In genomic region chr11:106268326-106269059, GRCm38 (mm10) we compare ENCODE assay signal across 8 mouse cellular contexts. TPM values are rescaled to one million over a fixed set of nuclear protein-coding genes. Genes with fewer than 3 reads are reported as not detected.
DNase-seq lines count a peak whose midpoint lies in the region; ATAC-seq lines count a peak whose summit lies in the region.

No protein-coding gene starts in this region.

- H3K4me1 ChIP-seq in liver, embryonic 11.5 days (replicated peaks; ENCODE audit: control insufficient read depth, insufficient read depth, low read length): peaks cover 35% of the 10 kb centered on the region
- H3K4me1 ChIP-seq in neural tube, embryonic 12.5 days: peaks cover 46% of the 10 kb centered on the region

- H3K4me2 ChIP-seq in liver, embryonic 11.5 days: peak overlapping the region; percentile 46
- peak overlapping the region; percentile 45 for H3K4me2 ChIP-seq in neural tube, embryonic 12.5 days (replicated peaks)

- no peaks in the 10 kb centered on the region for H3K27me3 ChIP-seq in liver, embryonic 11.5 days (replicated peaks; ENCODE audit: control insufficient read depth, insufficient read depth, low read length)
- H3K27me3 ChIP-seq in neural tube, embryonic 12.5 days (replicated peaks): no peaks in the 10 kb centered on the region

- DNase-seq in left cerebral cortex, adult 18-20 months (ENCODE audit: low spot score in 2 of 2): peak; percentile 48 to 59
- no peak for DNase-seq in left cerebral cortex, adult 8-10 months (ENCODE audit: low spot score in 2 of 2)
- DNase-seq in embryo, embryonic 9.5 days (ENCODE audit: extremely low spot score): peak; percentile 60
- peak; percentile 89 to 90 for DNase-seq in heart, adult 9 months (ENCODE audit: low spot score in 2 of 2)
- peak; percentile 71 to 72 for DNase-seq in kidney, adult 8-10 months
- peak; percentile 50 for DNase-seq in liver, embryonic 11.5 days (ENCODE audit: low spot score)
- no peak for DNase-seq in c-Kit-positive CD71-positive TER-119-positive erythroid progenitor cells, embryonic 14.5 days (ENCODE audit: low spot score)

- 58% methylated on average over 8 of the region's 8 CpGs for WGBS in liver, embryonic 11.5 days
- WGBS in neural tube, embryonic 12.5 days: 34% methylated on average over 8 of the region's 8 CpGs

- peak overlapping the region; percentile 20 for H3K27ac ChIP-seq in liver, embryonic 11.5 days (ENCODE audit: low read depth, low read length)
- peak overlapping the region; percentile 69 for H3K27ac ChIP-seq in neural tube, embryonic 12.5 days

- H3K9ac ChIP-seq in liver, embryonic 11.5 days (ENCODE audit: low read depth, low read length): no peak overlapping the region
- peak overlapping the region; percentile 38 for H3K9ac ChIP-seq in neural tube, embryonic 12.5 days

- H3K9me3 ChIP-seq in liver, embryonic 11.5 days (ENCODE audit: control insufficient read depth, low read length): no peaks in the 10 kb centered on the region
- no peaks in the 10 kb centered on the region for H3K9me3 ChIP-seq in neural tube, embryonic 12.5 days

- H3K4me3 ChIP-seq in liver, embryonic 11.5 days (ENCODE audit: low read depth, low read length): no peak overlapping the region
- H3K4me3 ChIP-seq in neural tube, embryonic 12.5 days: no peak overlapping the region

- no peak for ATAC-seq in liver, embryonic 11.5 days (replicated peaks; ENCODE audit: low FRiP score)
- ATAC-seq in neural tube, embryonic 12.5 days (ENCODE audit: low FRiP score, low read depth): no peak

- peaks cover 40% of the 10 kb centered on the region for H3K36me3 ChIP-seq in liver, embryonic 11.5 days (ENCODE audit: control insufficient read depth, insufficient read depth, low read length)
- peaks cover 38% of the 10 kb centered on the region for H3K36me3 ChIP-seq in neural tube, embryonic 12.5 days

RNA-seq across cellular contexts. Expression of gene Smarcd2, which starts 4.3 kb away (rescaled TPM):
- total RNA-seq in left cerebral cortex, adult 18-20 months (2021): 10 to 100 TPM; 16.6 to 16.9 TPM
- total RNA-seq in left cerebral cortex, adult 8-10 months (2022): 10 to 100 TPM; 12.2 to 20.5 (median 19.4) TPM
- 60.3 and 62.9 TPM in 2 replicates for polyA plus RNA-seq in liver, embryonic 11.5 days (2014; fragmentation: Nextera tagmentation; extraction: Ambion mirVana)
- polyA plus RNA-seq in neural tube, embryonic 12.5 days (2016; fragmentation: Nextera tagmentation; extraction: Ambion mirVana): 38.4 and 40.7 TPM in 2 replicates

RNA-seq across cellular contexts. Expression of gene Tcam1, which starts 8.0 kb away (rescaled TPM):
- under 1 TPM in 1 of 2 experiments, not detected in 1; 0.12 TPM for total RNA-seq in left cerebral cortex, adult 18-20 months (2021)
- total RNA-seq in left cerebral cortex, adult 8-10 months (2022): under 1 TPM in 3 of 4 experiments, not detected in 1; 0.14 to 0.17 (median 0.16) TPM
- 0.66 and 1.2 TPM in 2 replicates for polyA plus RNA-seq in liver, embryonic 11.5 days (2014; fragmentation: Nextera tagmentation; extraction: Ambion mirVana)
- polyA plus RNA-seq in neural tube, embryonic 12.5 days (2016; fragmentation: Nextera tagmentation; extraction: Ambion mirVana): 0.10 and 0.19 TPM in 2 replicates

RNA-seq across cellular contexts. Expression of gene Psmc5, which starts 12.5 kb away (rescaled TPM):
- total RNA-seq in left cerebral cortex, adult 18-20 months (2021): 100 to 1,000 TPM; 211 to 215 TPM
- 100 to 1,000 TPM; 185 to 217 (median 197) TPM for total RNA-seq in left cerebral cortex, adult 8-10 months (2022)
- polyA plus RNA-seq in liver, embryonic 11.5 days (2014; fragmentation: Nextera tagmentation; extraction: Ambion mirVana): 304 and 310 TPM in 2 replicates
- polyA plus RNA-seq in neural tube, embryonic 12.5 days (2016; fragmentation: Nextera tagmentation; extraction: Ambion mirVana): 358 and 381 TPM in 2 replicates

RNA-seq across cellular contexts. Expression of gene Ftsj3, which starts 12.6 kb away (rescaled TPM):
- total RNA-seq in left cerebral cortex, adult 18-20 months (2021): 10 to 100 TPM; 25.9 to 26.9 TPM
- total RNA-seq in left cerebral cortex, adult 8-10 months (2022): 10 to 100 TPM; 24.2 to 34.4 (median 29.6) TPM
- polyA plus RNA-seq in liver, embryonic 11.5 days (2014; fragmentation: Nextera tagmentation; extraction: Ambion mirVana): 110 and 117 TPM in 2 replicates
- polyA plus RNA-seq in neural tube, embryonic 12.5 days (2016; fragmentation: Nextera tagmentation; extraction: Ambion mirVana): 52.3 TPM in 2 replicates

RNA-seq across cellular contexts. Expression of gene Gh, which starts 33.2 kb away (rescaled TPM):
- total RNA-seq in left cerebral cortex, adult 18-20 months (2021): not detected
- total RNA-seq in left cerebral cortex, adult 8-10 months (2022): 10 to 100 TPM in 1 of 4 experiments, 1 to 10 TPM in 1, not detected in 2; 1.1 to 16.8 TPM
- polyA plus RNA-seq in liver, embryonic 11.5 days (2014; fragmentation: Nextera tagmentation; extraction: Ambion mirVana): not detected in 2 replicates
- polyA plus RNA-seq in neural tube, embryonic 12.5 days (2016; fragmentation: Nextera tagmentation; extraction: Ambion mirVana): not detected in 2 replicates

Comparison
In these comparisons a context has a peak if more than half of its experiments do, and no peak if none do; other contexts are left out.
1. DNase-seq: peak in left cerebral cortex, adult 18-20 months (2 of 2), embryo, embryonic 9.5 days (single experiment), heart, adult 9 months (2 of 2), kidney, adult 8-10 months (2 of 2) and liver, embryonic 11.5 days (single experiment); none in left cerebral cortex, adult 8-10 months (0 of 2) and c-Kit-positive CD71-positive TER-119-positive erythroid progenitor cells, embryonic 14.5 days (single experiment).